Mouse (Mus musculus) stomach, embryonic 15.5 days (tissue): ENCODE measurements around the gene Vmn1r125. TPM values are rescaled to one million over a fixed set of nuclear protein-coding genes. Genes with fewer than 3 reads are reported as not detected.
"Not testable (repeated sequence)": the region's sequence is repeated elsewhere in the genome, so short reads cannot be mapped to it uniquely, and the experiment has no call there.

Experiments
- ATAC-seq: fragments of 200-750 bp; cut with Nextera tagmentation; 2 replicates; pipeline ENCODE4 v1.8.0; 2017; ENCODE audit warnings: low read depth, moderate number of reproducible peaks, moderate TSS enrichment; ENCODE audit not compliant: insufficient read depth, low FRiP score
- H3K27ac ChIP-seq: fragments of 300-500 bp; sonication (generic); 2 replicates; pipeline ENCODE4 v1.5.1; 2015; ENCODE audit warnings: mild to moderate bottlenecking, inconsistent platforms
- H3K27me3 ChIP-seq: fragments of 300-500 bp; sonication (generic); replicated peaks from 2 replicates; pipeline ENCODE4 v1.6.1; 2015; ENCODE audit warnings: inconsistent platforms
- H3K36me3 ChIP-seq: fragments of 300-500 bp; sonication (generic); 2 replicates; pipeline ENCODE4 v1.6.1; 2015; ENCODE audit warnings: inconsistent platforms
- H3K4me1 ChIP-seq: fragments of 300-500 bp; sonication (generic); 2 replicates; pipeline ENCODE4 v1.6.1; 2015; ENCODE audit warnings: inconsistent platforms
- H3K4me2 ChIP-seq: fragments of 300-500 bp; sonication (generic); 2 replicates; pipeline ENCODE4 v1.6.1; 2015; ENCODE audit warnings: mild to moderate bottlenecking, inconsistent platforms
- H3K4me3 ChIP-seq: fragments of 300-500 bp; sonication (generic); replicated peaks from 2 replicates; pipeline ENCODE4 v1.5.1; 2015; ENCODE audit warnings: inconsistent platforms
- H3K9ac ChIP-seq: fragments of 300-500 bp; sonication (generic); 2 replicates; pipeline ENCODE4 v1.6.1; 2015; ENCODE audit warnings: inconsistent platforms
- H3K9me3 ChIP-seq: fragments of 300-500 bp; sonication (generic); 2 replicates; pipeline ENCODE4 v1.6.1; 2016; ENCODE audit warnings: inconsistent platforms
- WGBS: fragments of 180-500 bp; shearing (Covaris S2); methylation state at CpG from one replicate; pipeline ENCODE4 v1.1.7; 2015; 5-methylcytosine and 5-hydroxymethylcytosine counted together
- polyA plus RNA-seq: library from polyadenylated mRNA; unstranded; fragments of >200 nt; fragmentation: Nextera tagmentation; extraction: Ambion mirVana; gene quantifications from 2 replicates; pipeline ENCODE4 v1.2.1, GENCODE M21; 2015

Vmn1r125 gene
- polyA plus RNA-seq: not detected in 2 replicates

- H3K9ac ChIP-seq, H3K9me3 ChIP-seq: not testable (repeated sequence)
- WGBS: 61% methylated on average over 3 of the region's 3 CpGs
Measured at GRCm38 (mm10) chr7:21271879-21272278, at the start of gene Vmn1r125. Vmn1r125 (plus strand) TSS chr7:21272179.

GRCm38 (mm10) chr7:21260517-21260916 lies 11.5 kb upstream of the Vmn1r125 start, which contains the start of gene Vmn1r124:
Vmn1r124 (minus strand) TSS chr7:21260617.
- H3K9me3 ChIP-seq, H3K27ac ChIP-seq, H3K4me2 ChIP-seq, H3K9ac ChIP-seq, H3K4me1 ChIP-seq, H3K36me3 ChIP-seq, H3K27me3 ChIP-seq, H3K4me3 ChIP-seq, ATAC-seq: not testable (repeated sequence)
- 76% methylated on average over 4 of the region's 4 CpGs for WGBS

More at GRCm38 (mm10) chr7:21271879-21272278, at the start of gene Vmn1r125:
- ATAC-seq, H3K36me3 ChIP-seq, H3K4me3 ChIP-seq, H3K4me1 ChIP-seq, H3K27me3 ChIP-seq, H3K4me2 ChIP-seq, H3K27ac ChIP-seq: not testable (repeated sequence)

GRCm38 (mm10) chr7:21301367-21301766 lies 29.4 kb downstream of the Vmn1r125 start, which contains the start of gene Vmn1r126:
Vmn1r126 (minus strand) TSS chr7:21301467.
- H3K36me3 ChIP-seq, H3K4me2 ChIP-seq, H3K9me3 ChIP-seq, ATAC-seq, H3K4me3 ChIP-seq, H3K9ac ChIP-seq, H3K4me1 ChIP-seq, H3K27ac ChIP-seq, H3K27me3 ChIP-seq: not testable (repeated sequence)
- no CpG with 5 or more reads among the region's 5 CpGs for WGBS

- H3K4me1 ChIP-seq, H3K9me3 ChIP-seq, H3K4me2 ChIP-seq, ATAC-seq, H3K27ac ChIP-seq, H3K36me3 ChIP-seq, H3K27me3 ChIP-seq, H3K9ac ChIP-seq, H3K4me3 ChIP-seq: not testable (repeated sequence)
- no CpG with 5 or more reads among the region's 3 CpGs for WGBS
Measured at GRCm38 (mm10) chr7:21319761-21320160, 47.8 kb downstream of the Vmn1r125 start, which contains the start of gene Vmn1r127. Vmn1r127 (minus strand) TSS chr7:21319861.

Other genes starting within 250 kb of the Vmn1r125 start
- gene Vmn1r120, start 218.4 kb upstream of the Vmn1r125 start, polyA plus RNA-seq: not detected in 2 replicates
- gene Vmn1r121, start 173.7 kb upstream of the Vmn1r125 start, polyA plus RNA-seq: not detected in 2 replicates
- gene Vmn1r122, start 138.1 kb upstream of the Vmn1r125 start, polyA plus RNA-seq: not detected in 2 replicates
- gene Vmn1r123, start 110.0 kb upstream of the Vmn1r125 start, polyA plus RNA-seq: not detected in 2 replicates
- not detected in 2 replicates for gene Gm5157, start 81.8 kb upstream of the Vmn1r125 start, polyA plus RNA-seq
- not detected in 2 replicates for gene Vmn1r124, start 11.6 kb upstream of the Vmn1r125 start, polyA plus RNA-seq
- gene Vmn1r126, start 29.3 kb downstream of the Vmn1r125 start, polyA plus RNA-seq: not detected in 2 replicates
- not detected in 2 replicates for gene Vmn1r127, start 47.7 kb downstream of the Vmn1r125 start, polyA plus RNA-seq
- gene Vmn1r128, start 77.2 kb downstream of the Vmn1r125 start, polyA plus RNA-seq: not detected in 2 replicates
- gene Vmn1r129, start 89.1 kb downstream of the Vmn1r125 start, polyA plus RNA-seq: not detected in 2 replicates
- gene Gm6882, start 160.6 kb downstream of the Vmn1r125 start, polyA plus RNA-seq: not detected in 2 replicates
- not detected in 2 replicates for gene Vmn1r130, start 239.6 kb downstream of the Vmn1r125 start, polyA plus RNA-seq